25 mouse cellular contexts compared by ENCODE assay signal in the genomic region with DNA sequence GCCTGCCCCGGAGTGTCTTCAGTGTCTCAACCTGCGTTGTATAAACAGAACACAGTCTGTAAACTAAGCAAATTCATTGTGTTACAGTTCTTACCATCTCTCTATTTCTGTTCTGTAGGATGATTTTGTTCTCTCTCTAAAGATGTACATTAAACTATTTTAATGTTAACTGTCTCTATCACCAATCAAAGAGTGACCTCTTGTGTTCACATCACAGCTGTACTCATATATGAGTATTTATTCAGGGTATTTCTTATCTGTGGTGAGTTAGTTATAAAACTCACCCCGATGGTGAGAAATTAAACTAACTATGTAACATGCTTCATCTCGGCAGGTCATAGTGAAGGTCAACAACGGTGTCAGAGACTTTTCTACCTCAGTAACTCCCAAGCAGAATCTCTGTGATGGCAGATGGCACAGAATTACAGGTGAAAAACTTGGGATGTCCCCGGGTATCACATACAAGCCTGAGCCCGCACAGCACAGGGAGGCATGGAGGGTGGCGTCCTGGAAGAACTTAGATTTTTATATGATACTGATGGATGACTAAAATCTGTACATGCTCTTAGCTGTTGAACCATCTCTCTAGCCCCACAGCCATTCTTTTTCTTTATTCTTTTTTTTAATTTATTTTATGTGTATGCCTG. TPM values are rescaled to one million over a fixed set of nuclear protein-coding genes. Genes with fewer than 3 reads are reported as not detected.
A peak's percentile ranks its signal among the peaks of the same experiment; 100 is the strongest.
DNase-seq lines count a peak whose midpoint lies in the region; ATAC-seq and TF ChIP-seq lines count a peak whose summit lies in the region.
"Had no signal": no experiment of that assay in that cellular context is flagged by ENCODE, and none has a peak within 500 bp of the region (broad histone marks: within the 10 kb centered on the region; RNA-seq: fewer than 3 reads in every experiment).

No protein-coding gene starts in this region.

- DNase-seq in forebrain, postnatal 0 days: no peak
- DNase-seq in hindbrain, postnatal 0 days (ENCODE audit: low spot score): peak; percentile 38
- DNase-seq in hindbrain, embryonic 10.5 days (ENCODE audit: low spot score): no peak
- DNase-seq in ovary, postnatal 14 days (ENCODE audit: low spot score): no peak
- DNase-seq: adrenal gland, adult 2 months; adrenal gland, postnatal 25 days; cerebellum, adult 2 months; cerebellum, postnatal 14 days; embryo, embryonic 11 days; gastrocnemius, postnatal 10 days; heart, adult 2 months had no signal

- TF ChIP-seq CTCF in forebrain, postnatal 0 days (IDR thresholded peaks at IDR 0.05; ENCODE audit: low read depth): peak; percentile 40
- peak; percentile 51 for TF ChIP-seq CTCF in hindbrain, postnatal 0 days (IDR thresholded peaks at IDR 0.05; ENCODE audit: low read depth)

- H3K4me3 ChIP-seq in forebrain, postnatal 0 days (ENCODE audit: low read depth, low read length): no peak overlapping the region
- H3K4me3 ChIP-seq in forebrain, embryonic 16.5 days (replicated peaks; ENCODE audit: low read length): no peak overlapping the region
- no peak overlapping the region for H3K4me3 ChIP-seq in hindbrain, postnatal 0 days (ENCODE audit: low read length)
- no peak overlapping the region for H3K4me3 ChIP-seq in hindbrain, embryonic 10.5 days
- no peak overlapping the region for H3K4me3 ChIP-seq in midbrain, embryonic 16.5 days (ENCODE audit: low read depth, low read length)
- H3K4me3 ChIP-seq in midbrain, embryonic 15.5 days: no peak overlapping the region
- H3K4me3 ChIP-seq: embryonic facial prominence, embryonic 15.5 days; erythroblast, embryonic 14.5 days; forebrain, embryonic 10.5 days; heart, adult 2 months; heart, embryonic 12.5 days; hindbrain, embryonic 13.5 days had no signal

- no peaks in the 10 kb centered on the region for H3K4me1 ChIP-seq in forebrain, postnatal 0 days (ENCODE audit: insufficient read depth)
- H3K4me1 ChIP-seq in forebrain, embryonic 16.5 days (replicated peaks; ENCODE audit: control insufficient read depth, insufficient read depth, low read length): no peaks in the 10 kb centered on the region
- no peaks in the 10 kb centered on the region for H3K4me1 ChIP-seq in hindbrain, postnatal 0 days (ENCODE audit: insufficient read depth, low read length)
- H3K4me1 ChIP-seq in hindbrain, embryonic 10.5 days (replicated peaks): no peaks in the 10 kb centered on the region
- H3K4me1 ChIP-seq in midbrain, embryonic 16.5 days (ENCODE audit: control insufficient read depth, insufficient read depth, low read length): peaks cover 2% of the 10 kb centered on the region; the same call in 1 of the 2 replicates
- peaks cover 6% of the 10 kb centered on the region; the same call in 1 of the 2 replicates for H3K4me1 ChIP-seq in midbrain, embryonic 15.5 days
- H3K4me1 ChIP-seq: embryonic facial prominence, embryonic 15.5 days; heart, embryonic 12.5 days had no signal

- 93% methylated on average over 8 of the region's 8 CpGs for WGBS in forebrain, postnatal 0 days
- WGBS in forebrain, embryonic 16.5 days: 93% methylated on average over 8 of the region's 8 CpGs
- WGBS in hindbrain, postnatal 0 days: 87% methylated on average over 8 of the region's 8 CpGs
- WGBS in hindbrain, embryonic 10.5 days: 93% methylated on average over 8 of the region's 8 CpGs
- 94% methylated on average over 8 of the region's 8 CpGs for WGBS in midbrain, embryonic 16.5 days
- 94% methylated on average over 8 of the region's 8 CpGs for WGBS in midbrain, embryonic 15.5 days

- H3K27ac ChIP-seq in forebrain, postnatal 0 days (ENCODE audit: low read depth, low read length): no peak overlapping the region
- no peak overlapping the region for H3K27ac ChIP-seq in forebrain, embryonic 16.5 days (ENCODE audit: low read length)
- no peak overlapping the region for H3K27ac ChIP-seq in hindbrain, postnatal 0 days
- H3K27ac ChIP-seq in hindbrain, embryonic 10.5 days: no peak overlapping the region
- no peak overlapping the region for H3K27ac ChIP-seq in midbrain, embryonic 16.5 days (ENCODE audit: low read length)
- H3K27ac ChIP-seq in midbrain, embryonic 15.5 days: no peak overlapping the region
- H3K27ac ChIP-seq: embryonic facial prominence, embryonic 15.5 days; forebrain, embryonic 10.5 days; heart, adult 2 months; hindbrain, embryonic 13.5 days had no signal

- no peaks in the 10 kb centered on the region for H3K27me3 ChIP-seq in forebrain, postnatal 0 days (ENCODE audit: insufficient read depth, low read length)
- H3K27me3 ChIP-seq in forebrain, embryonic 16.5 days (replicated peaks; ENCODE audit: control insufficient read depth, insufficient read depth, low read length): no peaks in the 10 kb centered on the region
- no peaks in the 10 kb centered on the region for H3K27me3 ChIP-seq in hindbrain, postnatal 0 days (ENCODE audit: insufficient read depth, low read length)
- H3K27me3 ChIP-seq in hindbrain, embryonic 10.5 days (ENCODE audit: insufficient read depth, poor library complexity, severe bottlenecking): no peaks in the 10 kb centered on the region
- H3K27me3 ChIP-seq in midbrain, embryonic 16.5 days (ENCODE audit: control insufficient read depth, insufficient read depth, low read depth, low read length): no peaks in the 10 kb centered on the region
- H3K27me3 ChIP-seq in midbrain, embryonic 15.5 days (replicated peaks): no peaks in the 10 kb centered on the region
- H3K27me3 ChIP-seq: embryonic facial prominence, embryonic 15.5 days; heart, embryonic 12.5 days; hindbrain, embryonic 13.5 days had no signal

- peak; percentile 43; the same call in 1 of the 2 replicates for ATAC-seq in forebrain, postnatal 0 days
- no peak for ATAC-seq in forebrain, embryonic 16.5 days
- ATAC-seq in hindbrain, postnatal 0 days: peak; percentile 54
- ATAC-seq in midbrain, embryonic 16.5 days: peak; percentile 63; the same call in 1 of the 2 replicates
- no peak for ATAC-seq in midbrain, embryonic 15.5 days (replicated peaks)
- ATAC-seq: forebrain, embryonic 14.5 days; inflammation-experienced regulatory T-cells, adult 6 months had no signal

- no peak overlapping the region for H3K4me2 ChIP-seq in forebrain, postnatal 0 days (ENCODE audit: low read depth)
- H3K4me2 ChIP-seq in forebrain, embryonic 16.5 days (ENCODE audit: low read length): no peak overlapping the region
- H3K4me2 ChIP-seq in hindbrain, postnatal 0 days (ENCODE audit: low read depth, low read length): no peak overlapping the region
- no peak overlapping the region for H3K4me2 ChIP-seq in midbrain, embryonic 16.5 days (ENCODE audit: low read length)
- H3K4me2 ChIP-seq in midbrain, embryonic 15.5 days: no peak overlapping the region
- H3K4me2 ChIP-seq: embryonic facial prominence, embryonic 15.5 days; heart, embryonic 12.5 days; hindbrain, embryonic 13.5 days had no signal

- H3K9ac ChIP-seq in forebrain, postnatal 0 days: no peak overlapping the region
- H3K9ac ChIP-seq in forebrain, embryonic 16.5 days (replicated peaks; ENCODE audit: low read depth, low read length): no peak overlapping the region
- no peak overlapping the region for H3K9ac ChIP-seq in hindbrain, postnatal 0 days (replicated peaks; ENCODE audit: low read length)
- H3K9ac ChIP-seq in midbrain, embryonic 16.5 days (ENCODE audit: low read depth, low read length): no peak overlapping the region
- H3K9ac ChIP-seq in midbrain, embryonic 15.5 days: no peak overlapping the region
- H3K9ac ChIP-seq: embryonic facial prominence, embryonic 15.5 days; heart, embryonic 12.5 days; hindbrain, embryonic 13.5 days had no signal

- H3K36me3 ChIP-seq in forebrain, postnatal 0 days (ENCODE audit: insufficient read depth): no peaks in the 10 kb centered on the region
- H3K36me3 ChIP-seq in forebrain, embryonic 16.5 days (ENCODE audit: control insufficient read depth, insufficient read depth): no peaks in the 10 kb centered on the region
- H3K36me3 ChIP-seq in hindbrain, postnatal 0 days (ENCODE audit: insufficient read depth, low read length): no peaks in the 10 kb centered on the region
- 0 out of 2 replicates have a peak, but pooled peaks cover 3% of the 10 kb centered on the region for H3K36me3 ChIP-seq in hindbrain, embryonic 10.5 days
- H3K36me3 ChIP-seq in midbrain, embryonic 16.5 days (ENCODE audit: control insufficient read depth, insufficient read depth, low read length): no peaks in the 10 kb centered on the region
- no peaks in the 10 kb centered on the region for H3K36me3 ChIP-seq in midbrain, embryonic 15.5 days (replicated peaks)
- H3K36me3 ChIP-seq: forebrain, embryonic 10.5 days; hindbrain, embryonic 13.5 days had no signal

- no peaks in the 10 kb centered on the region for H3K9me3 ChIP-seq in forebrain, postnatal 0 days (ENCODE audit: low read length)
- no peaks in the 10 kb centered on the region for H3K9me3 ChIP-seq in forebrain, embryonic 16.5 days (ENCODE audit: control insufficient read depth, low read length)
- no peaks in the 10 kb centered on the region for H3K9me3 ChIP-seq in hindbrain, postnatal 0 days (ENCODE audit: low read length)
- H3K9me3 ChIP-seq in hindbrain, embryonic 10.5 days: 0 out of 2 replicates have a peak, but pooled peaks cover 4% of the 10 kb centered on the region
- H3K9me3 ChIP-seq in midbrain, embryonic 16.5 days (replicated peaks; ENCODE audit: control insufficient read depth, low read length, poor library complexity, severe bottlenecking): no peaks in the 10 kb centered on the region
- no peaks in the 10 kb centered on the region for H3K9me3 ChIP-seq in midbrain, embryonic 15.5 days
- H3K9me3 ChIP-seq: embryonic facial prominence, embryonic 15.5 days; forebrain, embryonic 10.5 days; heart, embryonic 12.5 days had no signal

RNA-seq across cellular contexts. Expression of a gene that starts 28.8 kb away (rescaled TPM):
- 25.8 and 26.1 TPM in 2 replicates for total RNA-seq in forebrain, postnatal 0 days (2014; rRNA removed)
- 43.1 and 47.3 TPM in 2 replicates for polyA plus RNA-seq in forebrain, postnatal 0 days (2015; fragmentation: Nextera tagmentation; extraction: Ambion mirVana)
- 27.8 and 28.6 TPM in 2 replicates for polyA plus RNA-seq in forebrain, embryonic 16.5 days (2015; fragmentation: Nextera tagmentation; extraction: Ambion mirVana)
- total RNA-seq in hindbrain, postnatal 0 days (2014; rRNA removed): 18.0 and 22.8 TPM in 2 replicates
- 43.8 and 45.9 TPM in 2 replicates for polyA plus RNA-seq in hindbrain, postnatal 0 days (2015; fragmentation: Nextera tagmentation; extraction: Ambion mirVana)
- polyA plus RNA-seq in hindbrain, embryonic 10.5 days (2016; fragmentation: Nextera tagmentation; extraction: Ambion mirVana): 12.6 and 18.0 TPM in 2 replicates
- polyA plus RNA-seq in midbrain, embryonic 16.5 days (2015; fragmentation: Nextera tagmentation; extraction: Ambion mirVana): 36.1 and 39.9 TPM in 2 replicates
- polyA plus RNA-seq in midbrain, embryonic 15.5 days (2015; fragmentation: Nextera tagmentation; extraction: Ambion mirVana): 31.4 and 34.3 TPM in 2 replicates
- polyA plus RNA-seq: erythroblast, embryonic 14.5 days had no signal

RNA-seq across cellular contexts. Expression of a gene that starts 28.9 kb away (rescaled TPM):
- 7.6 and 8.2 TPM in 2 replicates for total RNA-seq in forebrain, postnatal 0 days (2014; rRNA removed)
- 3.0 and 3.7 TPM in 2 replicates for polyA plus RNA-seq in forebrain, postnatal 0 days (2015; fragmentation: Nextera tagmentation; extraction: Ambion mirVana)
- polyA plus RNA-seq in forebrain, embryonic 16.5 days (2015; fragmentation: Nextera tagmentation; extraction: Ambion mirVana): 11.7 and 12.6 TPM in 2 replicates
- 3.3 and 3.8 TPM in 2 replicates for total RNA-seq in hindbrain, postnatal 0 days (2014; rRNA removed)
- 3.6 and 3.7 TPM in 2 replicates for polyA plus RNA-seq in hindbrain, postnatal 0 days (2015; fragmentation: Nextera tagmentation; extraction: Ambion mirVana)
- 22.0 and 27.1 TPM in 2 replicates for polyA plus RNA-seq in hindbrain, embryonic 10.5 days (2016; fragmentation: Nextera tagmentation; extraction: Ambion mirVana)
- 7.1 and 7.8 TPM in 2 replicates for polyA plus RNA-seq in midbrain, embryonic 16.5 days (2015; fragmentation: Nextera tagmentation; extraction: Ambion mirVana)
- polyA plus RNA-seq in midbrain, embryonic 15.5 days (2015; fragmentation: Nextera tagmentation; extraction: Ambion mirVana): 9.2 TPM in 2 replicates

RNA-seq across cellular contexts. Expression of a gene that starts 58.7 kb away (rescaled TPM):
- 1.9 TPM in 1 of 2 replicates, not detected in the other for total RNA-seq in forebrain, postnatal 0 days (2014; rRNA removed)
- 0.18 and 0.21 TPM in 2 replicates for polyA plus RNA-seq in forebrain, postnatal 0 days (2015; fragmentation: Nextera tagmentation; extraction: Ambion mirVana)
- polyA plus RNA-seq in forebrain, embryonic 16.5 days (2015; fragmentation: Nextera tagmentation; extraction: Ambion mirVana): 0.38 and 0.67 TPM in 2 replicates
- total RNA-seq in hindbrain, postnatal 0 days (2014; rRNA removed): 0.65 and 2.0 TPM in 2 replicates
- polyA plus RNA-seq in hindbrain, postnatal 0 days (2015; fragmentation: Nextera tagmentation; extraction: Ambion mirVana): 0.35 and 0.49 TPM in 2 replicates
- 0.24 and 0.50 TPM in 2 replicates for polyA plus RNA-seq in hindbrain, embryonic 10.5 days (2016; fragmentation: Nextera tagmentation; extraction: Ambion mirVana)
- 0.30 and 0.46 TPM in 2 replicates for polyA plus RNA-seq in midbrain, embryonic 16.5 days (2015; fragmentation: Nextera tagmentation; extraction: Ambion mirVana)
- 0.31 and 0.36 TPM in 2 replicates for polyA plus RNA-seq in midbrain, embryonic 15.5 days (2015; fragmentation: Nextera tagmentation; extraction: Ambion mirVana)
- total RNA-seq: adrenal gland, adult 2 months; common myeloid progenitor, adult 5-6 weeks; heart, postnatal 25 days had no signal
- polyA plus RNA-seq: C2C12; embryonic facial prominence, embryonic 11.5 days; erythroblast, embryonic 14.5 days; heart, adult 2 months; heart, embryonic 12.5 days had no signal

Comparison
In these comparisons a context has a peak if more than half of its experiments do, and no peak if none do; other contexts are left out.
1. ATAC-seq: peak in forebrain, postnatal 0 days (single experiment), hindbrain, postnatal 0 days (single experiment) and midbrain, embryonic 16.5 days (single experiment); none in forebrain, embryonic 16.5 days (single experiment) and midbrain, embryonic 15.5 days (single experiment).